ENCODE assay signal across 22 mouse cellular contexts in genomic region chr8:64582887-64583286, GRCm38 (mm10).
DNase-seq lines count a peak whose midpoint lies in the region; ATAC-seq and TF ChIP-seq lines count a peak whose summit lies in the region.
"Had no signal": no experiment of that assay in that cellular context is flagged by ENCODE, and none has a peak within 500 bp of the region (broad histone marks: within the 10 kb centered on the region; RNA-seq: fewer than 3 reads in every experiment).

No protein-coding gene starts in this region.

- H3K9ac ChIP-seq in forebrain, embryonic 16.5 days (replicated peaks; ENCODE audit: low read depth, low read length) = no peak overlapping the region
- H3K9ac ChIP-seq in neural tube, embryonic 15.5 days (replicated peaks) = no peak overlapping the region
- H3K9ac ChIP-seq: hindbrain, embryonic 13.5 days; intestine, embryonic 15.5 days had no signal

- no peaks in the 10 kb centered on the region for H3K36me3 ChIP-seq in forebrain, embryonic 16.5 days (ENCODE audit: control insufficient read depth, insufficient read depth)
- no peaks in the 10 kb centered on the region for H3K36me3 ChIP-seq in forebrain, embryonic 10.5 days (replicated peaks)
- H3K36me3 ChIP-seq in neural tube, embryonic 15.5 days = no peaks in the 10 kb centered on the region
- H3K36me3 ChIP-seq: embryonic facial prominence, embryonic 10.5 days; G1E; hindbrain, embryonic 13.5 days; intestine, embryonic 15.5 days had no signal

- no peak overlapping the region for H3K27ac ChIP-seq in forebrain, embryonic 16.5 days (ENCODE audit: low read length)
- H3K27ac ChIP-seq in forebrain, embryonic 10.5 days = no peak overlapping the region
- H3K27ac ChIP-seq in embryonic fibroblast, embryonic 13.5 days (ENCODE audit: insufficient read depth, low read length) = peak overlapping the region; percentile 94
- H3K27ac ChIP-seq in neural tube, embryonic 15.5 days (replicated peaks) = no peak overlapping the region
- H3K27ac ChIP-seq: embryonic facial prominence, embryonic 10.5 days; hindbrain, embryonic 13.5 days; hindbrain, postnatal 0 days; intestine, embryonic 15.5 days had no signal

- H3K27me3 ChIP-seq in forebrain, embryonic 16.5 days (replicated peaks; ENCODE audit: control insufficient read depth, insufficient read depth, low read length) = no peaks in the 10 kb centered on the region
- no peaks in the 10 kb centered on the region for H3K27me3 ChIP-seq in forebrain, embryonic 10.5 days (ENCODE audit: poor library complexity, severe bottlenecking)
- no peaks in the 10 kb centered on the region for H3K27me3 ChIP-seq in neural tube, embryonic 15.5 days (replicated peaks)
- H3K27me3 ChIP-seq: hindbrain, embryonic 13.5 days; intestine, embryonic 15.5 days had no signal

- WGBS in forebrain, embryonic 16.5 days = 15% methylated on average over 3 of the region's 3 CpGs
- 81% methylated on average over 3 of the region's 3 CpGs for WGBS in forebrain, embryonic 10.5 days
- 58% methylated on average over 3 of the region's 3 CpGs for WGBS in neural tube, embryonic 15.5 days

- DNase-seq in forebrain, embryonic 10.5 days (ENCODE audit: extremely low spot score, low spot score) = no peak
- DNase-seq in 3T3-L1 (ENCODE audit: low read depth, low spot score) = peak; percentile 14
- peak; percentile 86 for DNase-seq in Muller cell, postnatal 12 days (ENCODE audit: inconsistent ontology term)
- DNase-seq: adrenal gland, adult 2 months; adrenal gland, postnatal 25 days; B cell, adult 2 months; cerebellum, adult 2 months; cerebellum, postnatal 10 days; gastrocnemius, postnatal 36 days; heart, adult 11 months; heart, postnatal 14 days; kidney, adult 2 months had no signal

- no peaks in the 10 kb centered on the region for H3K9me3 ChIP-seq in forebrain, embryonic 16.5 days (ENCODE audit: control insufficient read depth, low read length)
- no peaks in the 10 kb centered on the region for H3K9me3 ChIP-seq in forebrain, embryonic 10.5 days
- H3K9me3 ChIP-seq in neural tube, embryonic 15.5 days (replicated peaks) = no peaks in the 10 kb centered on the region
- H3K9me3 ChIP-seq: embryonic facial prominence, embryonic 10.5 days; G1E; hindbrain, embryonic 13.5 days; intestine, embryonic 15.5 days had no signal

- no peaks in the 10 kb centered on the region for H3K4me1 ChIP-seq in forebrain, embryonic 16.5 days (replicated peaks; ENCODE audit: control insufficient read depth, insufficient read depth, low read length)
- peaks cover 9% of the 10 kb centered on the region; the same call in 1 of the 2 replicates for H3K4me1 ChIP-seq in forebrain, embryonic 10.5 days
- H3K4me1 ChIP-seq in embryonic fibroblast, embryonic 13.5 days (ENCODE audit: control insufficient read depth, insufficient read depth, low read length) = peaks cover 24% of the 10 kb centered on the region
- H3K4me1 ChIP-seq in neural tube, embryonic 15.5 days = no peaks in the 10 kb centered on the region
- H3K4me1 ChIP-seq: embryonic facial prominence, embryonic 10.5 days; hindbrain, embryonic 13.5 days; intestine, embryonic 15.5 days had no signal

- H3K4me3 ChIP-seq in forebrain, embryonic 16.5 days (replicated peaks; ENCODE audit: low read length) = no peak overlapping the region
- H3K4me3 ChIP-seq in forebrain, embryonic 10.5 days = no peak overlapping the region
- no peak overlapping the region for H3K4me3 ChIP-seq in embryonic fibroblast, embryonic 13.5 days (ENCODE audit: insufficient read depth, low read length)
- H3K4me3 ChIP-seq in neural tube, embryonic 15.5 days (replicated peaks) = no peak overlapping the region
- H3K4me3 ChIP-seq: embryonic facial prominence, embryonic 10.5 days; erythroblast, embryonic 14.5 days; hindbrain, embryonic 13.5 days; intestine, embryonic 15.5 days had no signal

- ATAC-seq in forebrain, embryonic 16.5 days = peak; percentile 47; the same call in 1 of the 2 replicates
- ATAC-seq in neural tube, embryonic 15.5 days (ENCODE audit: low FRiP score) = no peak
- ATAC-seq: CD4-positive, CD25-positive, alpha-beta regulatory T cell, adult 4 months; hindbrain, postnatal 0 days; intestine, embryonic 15.5 days had no signal

- TF ChIP-seq POLR2A in embryonic fibroblast, embryonic 13.5 days (IDR thresholded peaks at IDR 0.05; ENCODE audit: low read depth, low read length) = no peak

- no peak for TF ChIP-seq CTCF in embryonic fibroblast, embryonic 13.5 days (IDR thresholded peaks at IDR 0.05; ENCODE audit: borderline replicate concordance, insufficient read depth, low read length)

- no peak overlapping the region for H3K4me2 ChIP-seq in forebrain, embryonic 16.5 days (ENCODE audit: low read length)
- H3K4me2 ChIP-seq in neural tube, embryonic 15.5 days = no peak overlapping the region
- H3K4me2 ChIP-seq: hindbrain, embryonic 13.5 days; intestine, embryonic 15.5 days had no signal
